Mouse (Mus musculus): Measurements from ENCODE around the gene Tyro3.

The Tyro3 gene

GRCm38 (mm10) chr2:119797279-119797783 lies at the start of gene Tyro3:
Tyro3 (plus strand) TSS chr2:119797733.
- no peak for DNase-seq

GRCm38 (mm10) chr2:119749260-119749659 lies 48.3 kb upstream of the Tyro3 start:
- DNase-seq: no peak

GRCm38 (mm10) chr2:119757601-119758100 lies 39.9 kb upstream of the Tyro3 start:
- no peak for DNase-seq

GRCm38 (mm10) chr2:119758101-119758843 lies 39.3 kb upstream of the Tyro3 start:
- peak; percentile 79 for DNase-seq

GRCm38 (mm10) chr2:119758844-119759835 lies 38.4 kb upstream of the Tyro3 start:
- DNase-seq: peak; percentile 87

- DNase-seq: peak; percentile 86
Measured at GRCm38 (mm10) chr2:119760251-119760650, 37.3 kb upstream of the Tyro3 start, which contains the start of gene Ltk. Ltk (minus strand) TSS chr2:119760431.

GRCm38 (mm10) chr2:119762276-119762675 lies 35.3 kb upstream of the Tyro3 start:
- DNase-seq: no peak

GRCm38 (mm10) chr2:119763924-119764323 lies 33.6 kb upstream of the Tyro3 start:
- no peak for DNase-seq

- peak; percentile 76 for DNase-seq
Measured at GRCm38 (mm10) chr2:119767246-119767645, 30.3 kb upstream of the Tyro3 start.

- peak; percentile 97 for DNase-seq
Measured at GRCm38 (mm10) chr2:119787206-119787883, 10.2 kb upstream of the Tyro3 start, which contains the start of gene Rpap1. Rpap1 (minus strand) TSS chr2:119787537.

GRCm38 (mm10) chr2:119789996-119790395 lies 7.5 kb upstream of the Tyro3 start:
- no peak for DNase-seq

- DNase-seq: peak; percentile 98
Measured at GRCm38 (mm10) chr2:119798246-119798927, 854 bp downstream of the Tyro3 start.

GRCm38 (mm10) chr2:119799181-119799960 lies 1.8 kb downstream of the Tyro3 start:
- peak; percentile 95 for DNase-seq

GRCm38 (mm10) chr2:119799961-119800550 lies 2.5 kb downstream of the Tyro3 start:
- DNase-seq: peak; percentile 86

- peak; percentile 89 for DNase-seq
Measured at GRCm38 (mm10) chr2:119800876-119801846, 3.6 kb downstream of the Tyro3 start.

GRCm38 (mm10) chr2:119802767-119803617 lies 5.5 kb downstream of the Tyro3 start:
- no peak for DNase-seq

- DNase-seq: no peak
Measured at GRCm38 (mm10) chr2:119803618-119804274, 6.2 kb downstream of the Tyro3 start.

- no peak for DNase-seq
Measured at GRCm38 (mm10) chr2:119804275-119804628, 6.7 kb downstream of the Tyro3 start.
